Mouse (Mus musculus): ENCODE results near the gene Spata33. TPM values are rescaled to one million over a fixed set of nuclear protein-coding genes. Genes with fewer than 3 reads are reported as not detected.
"Not testable (repeated sequence)": the region's sequence is repeated elsewhere in the genome, so short reads cannot be mapped to it uniquely, and the experiment has no call there.

The Spata33 gene
- polyA plus RNA-seq, 1 experiment from 2014 or later: 5.7 TPM

DNA sequence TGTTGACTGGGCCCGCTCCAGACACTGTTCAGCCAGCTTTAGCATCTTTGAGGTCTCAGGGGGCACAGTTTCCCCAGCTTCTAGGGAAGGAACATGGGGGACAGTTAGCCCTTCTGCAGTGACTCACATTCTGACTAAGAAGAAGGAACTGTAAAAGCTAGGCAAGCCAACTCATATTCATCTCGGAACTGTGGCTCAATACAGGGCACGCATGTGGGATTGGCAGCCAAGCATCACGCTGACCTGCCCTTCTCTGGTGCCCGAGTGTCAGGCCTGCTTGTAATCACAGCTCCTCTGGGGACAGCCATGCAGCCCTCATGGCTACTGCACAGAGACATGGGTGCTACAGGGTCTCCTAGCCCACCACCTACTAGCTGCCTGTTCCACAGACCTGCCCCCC is 38.3 kb downstream of the Spata33 start:
- H3K9me3 ChIP-seq (ENCODE audit: control insufficient read depth, low read length): no peaks in the 10 kb centered on the region
- 93% methylated on average over 5 of the region's 5 CpGs for WGBS
- H3K27me3 ChIP-seq (replicated peaks; ENCODE audit: control insufficient read depth, insufficient read depth, low read length): no peaks in the 10 kb centered on the region
- no peak for DNase-seq (ENCODE audit: low spot score)
- no peak overlapping the region for H3K27ac ChIP-seq (replicated peaks; ENCODE audit: low read depth, low read length)
- no peak overlapping the region for H3K9ac ChIP-seq (ENCODE audit: low read depth, low read length)
- H3K36me3 ChIP-seq (ENCODE audit: control insufficient read depth, insufficient read depth, low read length): peaks cover 64% of the 10 kb centered on the region
- H3K4me3 ChIP-seq (ENCODE audit: low read depth, low read length): no peak overlapping the region
- no peak overlapping the region for H3K4me2 ChIP-seq (ENCODE audit: low read depth, low read length)
- ATAC-seq (ENCODE audit: low read depth): no peak
- H3K4me1 ChIP-seq (ENCODE audit: control insufficient read depth, insufficient read depth, low read length): peaks cover 17% of the 10 kb centered on the region

DNA sequence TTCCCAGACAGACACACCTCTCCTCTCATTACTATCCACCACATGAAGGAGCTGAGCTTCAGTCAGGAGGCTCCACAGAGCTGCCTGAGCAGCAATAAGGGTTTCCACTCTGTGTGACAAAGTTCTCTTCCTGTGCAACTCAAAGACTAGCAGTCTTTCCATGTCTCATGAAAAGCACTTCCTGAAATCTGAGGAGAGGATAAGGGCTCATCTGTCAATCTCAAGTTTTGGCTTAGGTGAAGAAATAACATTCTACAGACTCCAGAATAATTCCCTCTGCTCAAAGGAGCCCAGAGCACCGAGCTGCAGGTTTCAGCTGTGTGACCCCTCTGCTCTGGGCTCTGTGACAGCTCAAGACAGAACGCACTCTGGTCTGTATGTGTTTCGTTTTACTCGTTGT is 40.3 kb downstream of the Spata33 start:
- Histone ChIP-seq H3K9ac (ENCODE audit: low read depth, low read length) (peak overlapping the region; percentile 88), H3K36me3 (ENCODE audit: control insufficient read depth, insufficient read depth, low read length) (peaks cover 63% of the 10 kb centered on the region), H3K4me3 (ENCODE audit: low read depth, low read length) (peak overlapping the region; percentile 94), H3K4me2 (ENCODE audit: low read depth, low read length) (peak overlapping the region; percentile 87), H3K4me1 (ENCODE audit: control insufficient read depth, insufficient read depth, low read length) (peaks cover 17% of the 10 kb centered on the region), H3K27ac (replicated peaks; ENCODE audit: low read depth, low read length) (no peak overlapping the region), H3K27me3 (replicated peaks; ENCODE audit: control insufficient read depth, insufficient read depth, low read length) (no peaks in the 10 kb centered on the region), H3K9me3 (ENCODE audit: control insufficient read depth, low read length) (no peaks in the 10 kb centered on the region)
- no peak for ATAC-seq (ENCODE audit: low read depth)
- 38% methylated on average over 4 of the region's 4 CpGs for WGBS
- no peak for DNase-seq (ENCODE audit: low spot score)

DNA sequence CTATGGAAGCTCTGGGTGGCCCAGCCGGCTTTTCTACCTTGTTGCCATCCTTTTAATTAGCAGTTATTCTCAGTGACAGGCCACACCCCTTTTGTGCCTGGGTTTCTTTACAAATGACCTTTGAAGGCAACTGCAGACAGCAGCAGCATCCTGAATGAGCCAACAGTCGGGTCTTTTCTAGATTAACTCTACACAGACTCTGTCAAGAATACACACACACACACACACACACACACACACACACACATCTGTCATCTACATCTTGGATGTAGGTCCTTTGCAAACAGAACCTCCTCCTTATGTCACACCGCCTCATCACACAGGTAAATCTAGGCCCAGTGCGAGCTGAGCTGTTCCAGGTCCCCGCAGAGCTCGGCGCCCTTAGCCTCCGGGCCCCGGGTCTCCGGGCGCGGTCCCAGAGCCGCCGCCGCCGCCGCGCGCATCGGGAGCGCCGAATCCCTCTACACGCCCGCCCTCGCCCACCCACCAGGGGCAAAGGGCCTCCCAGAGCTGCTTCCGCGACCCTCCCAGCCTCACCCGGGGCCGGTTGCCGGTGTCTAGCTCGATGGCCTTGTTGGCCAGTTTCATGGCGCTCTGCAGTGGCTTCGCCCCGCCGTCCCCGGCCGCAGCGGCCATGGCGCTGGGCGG is 40.9 kb downstream of the Spata33 start:
- peaks cover 63% of the 10 kb centered on the region for H3K36me3 ChIP-seq (ENCODE audit: control insufficient read depth, insufficient read depth, low read length)
- peaks cover 17% of the 10 kb centered on the region for H3K4me1 ChIP-seq (ENCODE audit: control insufficient read depth, insufficient read depth, low read length)
- peak overlapping the region; percentile 72 for H3K27ac ChIP-seq (replicated peaks; ENCODE audit: low read depth, low read length)
- H3K9ac ChIP-seq (ENCODE audit: low read depth, low read length): peak overlapping the region; percentile 88
- peak overlapping the region; percentile 87 for H3K4me2 ChIP-seq (ENCODE audit: low read depth, low read length)
- peak; percentile 50 for ATAC-seq (ENCODE audit: low read depth)
- no peaks in the 10 kb centered on the region for H3K9me3 ChIP-seq (ENCODE audit: control insufficient read depth, low read length)
- no peak for DNase-seq (ENCODE audit: low spot score)
- WGBS: under 1% methylated on average over 36 of the region's 40 CpGs
- peak overlapping the region; percentile 94 for H3K4me3 ChIP-seq (ENCODE audit: low read depth, low read length)
- H3K27me3 ChIP-seq (replicated peaks; ENCODE audit: control insufficient read depth, insufficient read depth, low read length): no peaks in the 10 kb centered on the region

DNA sequence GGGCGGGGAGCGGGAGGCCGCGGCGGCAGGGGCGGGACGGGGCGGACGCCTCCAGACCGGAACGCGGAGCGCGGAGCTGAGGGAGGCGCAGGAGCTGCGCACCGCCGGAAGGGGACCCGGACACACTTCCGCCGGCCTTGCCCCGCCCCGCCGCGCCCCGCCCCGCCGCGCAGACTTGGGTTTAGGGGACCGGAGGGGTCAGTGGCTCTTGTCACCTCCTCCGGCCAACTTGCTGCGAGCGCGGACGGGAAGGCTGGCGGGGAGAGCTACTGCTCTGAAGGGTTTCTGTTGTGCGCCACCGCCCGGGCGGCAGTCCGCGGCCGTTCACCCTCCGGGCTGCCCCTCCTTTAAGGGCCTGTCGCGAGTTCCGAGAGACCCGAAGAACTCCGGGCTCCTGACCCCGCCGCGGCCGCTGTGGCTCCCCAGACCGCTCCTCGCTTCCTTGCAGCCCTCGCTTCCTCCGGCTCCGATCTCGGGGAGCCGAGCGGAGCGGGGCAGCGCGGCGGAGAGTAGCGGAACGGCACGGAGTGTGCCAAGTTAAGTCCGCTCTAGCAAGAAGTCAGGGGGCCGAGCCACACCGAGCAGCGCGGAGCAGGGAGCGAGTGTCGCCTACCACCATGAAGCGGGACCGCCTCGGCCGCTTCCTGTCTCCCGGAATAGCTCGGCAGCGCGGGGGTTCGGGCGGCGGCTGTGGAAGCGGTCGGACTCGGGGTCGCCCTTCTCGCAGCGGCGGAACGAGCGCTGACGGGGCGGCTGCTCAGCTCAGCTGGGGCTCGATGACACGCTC is 41.7 kb downstream of the Spata33 start, which contains the start of the genes Zfp276 and Vps9d1:
TSS of gene Zfp276 (plus strand) at position 97 of the 787 bp plus-strand sequence.
TSS of gene Vps9d1 (minus strand) at position 250 of the 787 bp plus-strand sequence.
- peak within 1 kb of the TSS; percentile 88 for H3K9ac ChIP-seq (ENCODE audit: low read depth, low read length)
- H3K9me3 ChIP-seq (ENCODE audit: control insufficient read depth, low read length): no peaks in the 10 kb centered on the region
- ATAC-seq (ENCODE audit: low read depth) (peak; percentile 97), DNase-seq (ENCODE audit: low spot score) (peak; percentile 90)
- 0% methylated on average over 17 of the region's 99 CpGs for WGBS
- H3K27ac ChIP-seq (replicated peaks; ENCODE audit: low read depth, low read length): peak within 1 kb of the TSS; percentile 72
- H3K4me3 ChIP-seq (ENCODE audit: low read depth, low read length): peak within 1 kb of the TSS; percentile 94
- no peaks in the 10 kb centered on the region for H3K27me3 ChIP-seq (replicated peaks; ENCODE audit: control insufficient read depth, insufficient read depth, low read length)
- H3K36me3 ChIP-seq (ENCODE audit: control insufficient read depth, insufficient read depth, low read length): peaks cover 63% of the 10 kb centered on the region
- peak within 1 kb of the TSS; percentile 87 for H3K4me2 ChIP-seq (ENCODE audit: low read depth, low read length)
- H3K4me1 ChIP-seq (ENCODE audit: control insufficient read depth, insufficient read depth, low read length): peaks cover 17% of the 10 kb centered on the region

DNA sequence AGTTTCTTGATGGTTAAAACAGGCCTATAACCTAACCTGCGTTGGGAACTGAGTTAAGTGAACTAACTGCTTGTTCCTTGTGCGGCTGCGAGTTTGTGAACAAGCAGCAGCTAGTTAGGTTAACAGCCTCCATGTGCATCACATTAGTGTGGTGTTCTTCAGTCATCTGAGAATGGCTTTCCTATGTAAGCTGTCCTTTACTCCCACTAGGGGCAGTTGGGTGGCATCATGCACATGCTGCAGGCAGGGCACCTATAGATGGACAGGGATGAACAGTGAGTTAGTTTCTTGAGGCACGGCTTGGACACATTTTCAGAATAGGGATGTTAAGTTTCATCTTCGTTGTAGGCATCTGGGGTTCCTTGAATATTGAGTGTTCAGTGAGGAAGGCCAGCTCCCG is 42.5 kb downstream of the Spata33 start:
- DNase-seq (ENCODE audit: low spot score) (no peak), ATAC-seq (ENCODE audit: low read depth) (no peak)
- 65% methylated on average over 6 of the region's 6 CpGs for WGBS
- H3K9me3 ChIP-seq (ENCODE audit: control insufficient read depth, low read length): no peaks in the 10 kb centered on the region
- peak overlapping the region; percentile 88 for H3K9ac ChIP-seq (ENCODE audit: low read depth, low read length)
- H3K27ac ChIP-seq (replicated peaks; ENCODE audit: low read depth, low read length): no peak overlapping the region
- H3K27me3 ChIP-seq (replicated peaks; ENCODE audit: control insufficient read depth, insufficient read depth, low read length): no peaks in the 10 kb centered on the region
- H3K4me1 ChIP-seq (ENCODE audit: control insufficient read depth, insufficient read depth, low read length): peaks cover 17% of the 10 kb centered on the region
- peak overlapping the region; percentile 87 for H3K4me2 ChIP-seq (ENCODE audit: low read depth, low read length)
- H3K4me3 ChIP-seq (ENCODE audit: low read depth, low read length): peak overlapping the region; percentile 94
- peaks cover 63% of the 10 kb centered on the region for H3K36me3 ChIP-seq (ENCODE audit: control insufficient read depth, insufficient read depth, low read length)

DNA sequence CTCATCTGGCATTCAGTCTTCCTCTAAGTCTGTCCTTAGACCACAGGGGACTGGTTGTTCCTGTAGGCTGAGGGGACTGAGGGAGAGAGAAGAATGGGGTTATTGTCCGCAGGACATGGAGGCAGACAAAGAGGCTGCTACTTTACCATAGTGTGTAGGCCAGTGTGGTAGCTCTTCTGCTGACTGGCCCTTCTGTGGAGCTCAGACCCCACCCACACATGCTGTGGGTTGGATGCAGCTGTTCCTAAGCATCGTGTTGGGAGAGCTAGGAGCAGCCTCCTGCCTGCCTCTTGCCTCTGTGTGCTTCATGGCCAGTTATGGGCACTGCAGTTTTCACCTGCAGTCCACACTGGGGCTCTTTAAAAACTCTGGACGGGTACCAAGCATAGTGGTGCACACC is 44.5 kb downstream of the Spata33 start:
- DNase-seq (ENCODE audit: low spot score) (no peak), ATAC-seq (ENCODE audit: low read depth) (no peak)
- H3K4me3 ChIP-seq (ENCODE audit: low read depth, low read length): no peak overlapping the region
- peaks cover 58% of the 10 kb centered on the region; the same call in 1 of the 2 replicates for H3K36me3 ChIP-seq (ENCODE audit: control insufficient read depth, insufficient read depth, low read length)
- H3K9me3 ChIP-seq (ENCODE audit: control insufficient read depth, low read length): no peaks in the 10 kb centered on the region
- H3K4me2 ChIP-seq (ENCODE audit: low read depth, low read length): no peak overlapping the region
- H3K4me1 ChIP-seq (ENCODE audit: control insufficient read depth, insufficient read depth, low read length): peaks cover 17% of the 10 kb centered on the region
- no peak overlapping the region for H3K9ac ChIP-seq (ENCODE audit: low read depth, low read length)
- H3K27me3 ChIP-seq (replicated peaks; ENCODE audit: control insufficient read depth, insufficient read depth, low read length): no peaks in the 10 kb centered on the region
- H3K27ac ChIP-seq (replicated peaks; ENCODE audit: low read depth, low read length): 0 out of 2 replicates have a peak overlapping the region, but pooled peaks have one; percentile 10
- 59% methylated on average over 3 of the region's 3 CpGs for WGBS

DNA sequence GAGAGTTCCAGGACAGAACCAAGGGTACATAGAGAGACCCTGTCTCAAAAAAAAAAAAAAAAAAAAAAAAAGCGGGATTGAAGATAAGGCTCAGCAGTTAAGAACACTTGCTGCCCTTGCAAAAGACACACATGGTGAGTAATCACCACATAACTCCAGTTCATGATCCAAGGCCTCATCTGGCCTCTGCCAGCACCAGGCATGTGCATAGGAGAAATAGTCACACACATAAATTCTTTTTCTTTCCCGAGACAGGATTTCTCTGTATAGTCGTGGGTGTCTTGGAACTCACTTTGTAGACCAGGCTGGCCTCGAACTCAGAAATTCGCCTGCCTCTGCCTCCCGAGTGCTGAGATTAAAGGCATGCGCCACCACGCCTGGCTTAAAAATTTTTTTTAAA is 45.0 kb downstream of the Spata33 start:
- not testable (repeated sequence) for H3K27me3 ChIP-seq (replicated peaks; ENCODE audit: control insufficient read depth, insufficient read depth, low read length); H3K4me3 ChIP-seq (ENCODE audit: low read depth, low read length); H3K4me2 ChIP-seq (ENCODE audit: low read depth, low read length); H3K27ac ChIP-seq (replicated peaks; ENCODE audit: low read depth, low read length); H3K9ac ChIP-seq (ENCODE audit: low read depth, low read length); H3K9me3 ChIP-seq (ENCODE audit: control insufficient read depth, low read length); ATAC-seq (ENCODE audit: low read depth); DNase-seq (ENCODE audit: low spot score)
- Histone ChIP-seq H3K4me1 (ENCODE audit: control insufficient read depth, insufficient read depth, low read length) (peaks cover 17% of the 10 kb centered on the region), H3K36me3 (ENCODE audit: control insufficient read depth, insufficient read depth, low read length) (peaks cover 60% of the 10 kb centered on the region; the same call in 1 of the 2 replicates)
- WGBS: 92% methylated on average over 7 of the region's 8 CpGs

DNA sequence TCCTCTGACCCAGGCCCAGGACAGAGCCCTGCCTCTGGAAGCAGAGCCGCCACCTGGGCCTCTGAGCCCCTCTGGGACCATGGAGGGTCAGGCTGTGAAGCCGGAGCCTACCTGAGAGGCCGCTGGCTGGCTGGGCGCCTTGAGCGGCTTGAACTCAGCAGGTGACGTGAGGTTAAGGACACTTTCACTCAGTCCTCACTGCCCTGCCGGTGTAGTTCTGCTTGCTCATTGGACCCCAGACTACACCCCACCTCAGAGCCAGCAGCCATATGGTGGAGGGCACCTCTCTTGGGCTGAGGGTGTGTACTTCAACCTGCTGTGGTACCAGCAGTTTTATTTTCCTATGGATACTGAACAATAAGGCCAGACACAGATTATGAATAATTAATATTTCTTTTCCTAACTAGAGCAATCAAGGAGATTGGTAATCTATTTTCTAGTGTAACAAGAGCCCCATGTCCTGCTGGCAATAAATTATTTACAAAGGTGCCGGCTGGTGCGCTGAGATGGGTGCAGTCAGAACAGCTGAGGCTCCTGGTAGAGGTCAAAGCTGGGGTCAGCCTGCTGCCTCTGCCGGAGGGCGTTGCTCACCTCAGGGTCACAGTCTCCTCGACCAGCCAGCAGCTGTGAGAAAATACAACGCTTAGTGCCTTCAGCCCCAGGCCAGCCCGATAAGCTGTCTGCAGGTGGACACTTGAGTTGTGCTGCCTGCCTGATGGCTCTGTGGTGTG is 55.5 kb downstream of the Spata33 start:
- Histone ChIP-seq H3K27me3 (replicated peaks; ENCODE audit: control insufficient read depth, insufficient read depth, low read length) (no peaks in the 10 kb centered on the region), H3K9me3 (ENCODE audit: control insufficient read depth, low read length) (no peaks in the 10 kb centered on the region), H3K27ac (replicated peaks; ENCODE audit: low read depth, low read length) (no peak overlapping the region), H3K4me2 (ENCODE audit: low read depth, low read length) (no peak overlapping the region), H3K4me1 (ENCODE audit: control insufficient read depth, insufficient read depth, low read length) (no peaks in the 10 kb centered on the region), H3K36me3 (ENCODE audit: control insufficient read depth, insufficient read depth, low read length) (peaks cover 75% of the 10 kb centered on the region), H3K9ac (ENCODE audit: low read depth, low read length) (no peak overlapping the region), H3K4me3 (ENCODE audit: low read depth, low read length) (no peak overlapping the region)
- 68% methylated on average over 14 of the region's 14 CpGs for WGBS
- DNase-seq (ENCODE audit: low spot score) (no peak), ATAC-seq (ENCODE audit: low read depth) (0 out of 2 replicates have a peak, but pooled peaks have one; percentile 44)

Data from embryonic facial prominence, embryonic 14.5 days (tissue).